22 mouse cellular contexts compared by ENCODE assay signal in genomic region chr10:121543577-121543976, GRCm38 (mm10). TPM values are rescaled to one million over a fixed set of nuclear protein-coding genes. Genes with fewer than 3 reads are reported as not detected.
DNase-seq lines count a peak whose midpoint lies in the region; ATAC-seq and TF ChIP-seq lines count a peak whose summit lies in the region.
"Had no signal": no experiment of that assay in that cellular context is flagged by ENCODE, and none has a peak within 500 bp of the region (broad histone marks: within the 10 kb centered on the region; RNA-seq: fewer than 3 reads in every experiment).

No protein-coding gene starts in this region.

- H3K27me3 ChIP-seq in forebrain, embryonic 11.5 days (ENCODE audit: control insufficient read depth, insufficient read depth, low read length) = no peaks in the 10 kb centered on the region
- no peaks in the 10 kb centered on the region for H3K27me3 ChIP-seq in forebrain, embryonic 13.5 days
- H3K27me3 ChIP-seq in intestine, postnatal 0 days (replicated peaks; ENCODE audit: control insufficient read depth, insufficient read depth, low read length) = no peaks in the 10 kb centered on the region
- H3K27me3 ChIP-seq in intestine, embryonic 15.5 days (replicated peaks) = no peaks in the 10 kb centered on the region
- no peaks in the 10 kb centered on the region for H3K27me3 ChIP-seq in stomach, embryonic 16.5 days (ENCODE audit: control insufficient read depth, insufficient read depth, low read length)
- no peaks in the 10 kb centered on the region for H3K27me3 ChIP-seq in stomach, postnatal 0 days (ENCODE audit: control insufficient read depth, insufficient read depth, low read length)
- H3K27me3 ChIP-seq: embryonic facial prominence, embryonic 13.5 days; embryonic facial prominence, embryonic 15.5 days had no signal

- TF ChIP-seq CTCF in intestine, postnatal 0 days (IDR thresholded peaks at IDR 0.05; ENCODE audit: low read depth) = no peak
- no peak for TF ChIP-seq CTCF in stomach, postnatal 0 days (IDR thresholded peaks at IDR 0.05; ENCODE audit: low read depth)

- peak; percentile 31 for DNase-seq in forebrain, embryonic 11.5 days (ENCODE audit: low spot score)
- no peak for DNase-seq in stomach, postnatal 0 days (ENCODE audit: low spot score)
- DNase-seq in left cerebral cortex, postnatal 10 days (ENCODE audit: extremely low spot score in 1 of 2, low spot score in 2 of 2) = no peak
- DNase-seq: adrenal gland, adult 2 months; adrenal gland, postnatal 10 days; adrenal gland, postnatal 25 days; cerebellum, adult 18-20 months; cerebellum, adult 8-10 months; cerebellum, adult 9-11 months; cerebellum, postnatal 14 days; cerebellum, postnatal 36 days; embryo, embryonic 11 days had no signal

- H3K4me2 ChIP-seq in forebrain, embryonic 11.5 days (ENCODE audit: low read depth, low read length, severe bottlenecking) = no peak overlapping the region
- H3K4me2 ChIP-seq in forebrain, embryonic 13.5 days = no peak overlapping the region
- H3K4me2 ChIP-seq in intestine, postnatal 0 days (replicated peaks; ENCODE audit: low read depth) = no peak overlapping the region
- no peak overlapping the region for H3K4me2 ChIP-seq in intestine, embryonic 15.5 days (replicated peaks)
- no peak overlapping the region for H3K4me2 ChIP-seq in stomach, embryonic 16.5 days (ENCODE audit: low read depth, low read length)
- H3K4me2 ChIP-seq in stomach, postnatal 0 days (replicated peaks; ENCODE audit: low read depth) = no peak overlapping the region
- H3K4me2 ChIP-seq: embryonic facial prominence, embryonic 13.5 days; embryonic facial prominence, embryonic 15.5 days had no signal

- no peaks in the 10 kb centered on the region for H3K4me1 ChIP-seq in forebrain, embryonic 11.5 days (replicated peaks; ENCODE audit: control insufficient read depth, insufficient read depth, low read length)
- H3K4me1 ChIP-seq in forebrain, embryonic 13.5 days = no peaks in the 10 kb centered on the region
- H3K4me1 ChIP-seq in intestine, postnatal 0 days (replicated peaks; ENCODE audit: control insufficient read depth, insufficient read depth, low read length) = no peaks in the 10 kb centered on the region
- no peaks in the 10 kb centered on the region for H3K4me1 ChIP-seq in intestine, embryonic 15.5 days (replicated peaks)
- no peaks in the 10 kb centered on the region for H3K4me1 ChIP-seq in stomach, embryonic 16.5 days (ENCODE audit: control insufficient read depth, insufficient read depth, low read length)
- H3K4me1 ChIP-seq in stomach, postnatal 0 days (replicated peaks; ENCODE audit: control insufficient read depth, insufficient read depth) = no peaks in the 10 kb centered on the region
- H3K4me1 ChIP-seq: embryonic facial prominence, embryonic 13.5 days; embryonic facial prominence, embryonic 15.5 days had no signal

- intact Hi-C loops in left cerebral cortex, postnatal 10 days (cut with DNase I) = no loop called here

- peaks cover 8% of the 10 kb centered on the region; the same call in 1 of the 2 replicates for H3K36me3 ChIP-seq in forebrain, embryonic 11.5 days (ENCODE audit: control insufficient read depth, insufficient read depth, low read length)
- peaks cover 36% of the 10 kb centered on the region for H3K36me3 ChIP-seq in forebrain, embryonic 13.5 days (ENCODE audit: poor library complexity, severe bottlenecking)
- peaks cover 32% of the 10 kb centered on the region for H3K36me3 ChIP-seq in intestine, postnatal 0 days (ENCODE audit: control insufficient read depth, insufficient read depth)
- peaks cover 4% of the 10 kb centered on the region for H3K36me3 ChIP-seq in intestine, embryonic 15.5 days
- H3K36me3 ChIP-seq in stomach, embryonic 16.5 days (ENCODE audit: control insufficient read depth, insufficient read depth, low read length) = peaks cover 7% of the 10 kb centered on the region; the same call in 1 of the 2 replicates
- H3K36me3 ChIP-seq in stomach, postnatal 0 days (ENCODE audit: control insufficient read depth, insufficient read depth, low read length) = peaks cover 6% of the 10 kb centered on the region

- TF ChIP-seq EP300 in stomach, postnatal 0 days (optimal IDR thresholded peaks at IDR 0.05) = no peak

- 95% methylated on average over 6 of the region's 6 CpGs for WGBS in forebrain, embryonic 11.5 days
- WGBS in forebrain, embryonic 13.5 days = 94% methylated on average over 6 of the region's 6 CpGs
- WGBS in intestine, postnatal 0 days = 95% methylated on average over 6 of the region's 6 CpGs
- 93% methylated on average over 6 of the region's 6 CpGs for WGBS in intestine, embryonic 15.5 days
- WGBS in stomach, embryonic 16.5 days = 94% methylated on average over 6 of the region's 6 CpGs
- 90% methylated on average over 6 of the region's 6 CpGs for WGBS in stomach, postnatal 0 days

- H3K9ac ChIP-seq in forebrain, embryonic 11.5 days (ENCODE audit: low read length) = no peak overlapping the region
- H3K9ac ChIP-seq in forebrain, embryonic 13.5 days = no peak overlapping the region
- no peak overlapping the region for H3K9ac ChIP-seq in intestine, postnatal 0 days (ENCODE audit: low read depth, low read length)
- no peak overlapping the region for H3K9ac ChIP-seq in intestine, embryonic 15.5 days
- H3K9ac ChIP-seq in stomach, embryonic 16.5 days (ENCODE audit: low read length) = no peak overlapping the region
- no peak overlapping the region for H3K9ac ChIP-seq in stomach, postnatal 0 days (ENCODE audit: low read length)
- H3K9ac ChIP-seq: embryonic facial prominence, embryonic 13.5 days; embryonic facial prominence, embryonic 15.5 days had no signal

- no peak overlapping the region for H3K27ac ChIP-seq in forebrain, embryonic 11.5 days (ENCODE audit: low read depth, low read length)
- no peak overlapping the region for H3K27ac ChIP-seq in forebrain, embryonic 13.5 days
- H3K27ac ChIP-seq in intestine, postnatal 0 days (ENCODE audit: low read depth, low read length) = no peak overlapping the region
- H3K27ac ChIP-seq in intestine, embryonic 15.5 days = no peak overlapping the region
- H3K27ac ChIP-seq in stomach, embryonic 16.5 days (ENCODE audit: low read length) = no peak overlapping the region
- no peak overlapping the region for H3K27ac ChIP-seq in stomach, postnatal 0 days (replicated peaks)
- H3K27ac ChIP-seq: embryonic facial prominence, embryonic 13.5 days; embryonic facial prominence, embryonic 15.5 days; forebrain, embryonic 10.5 days had no signal

- no peaks in the 10 kb centered on the region for H3K9me3 ChIP-seq in forebrain, embryonic 11.5 days (ENCODE audit: control insufficient read depth, low read length)
- H3K9me3 ChIP-seq in forebrain, embryonic 13.5 days (replicated peaks) = no peaks in the 10 kb centered on the region
- no peaks in the 10 kb centered on the region for H3K9me3 ChIP-seq in intestine, postnatal 0 days (ENCODE audit: control insufficient read depth)
- no peaks in the 10 kb centered on the region for H3K9me3 ChIP-seq in intestine, embryonic 15.5 days
- H3K9me3 ChIP-seq in stomach, embryonic 16.5 days (replicated peaks; ENCODE audit: control insufficient read depth, low read length) = no peaks in the 10 kb centered on the region
- H3K9me3 ChIP-seq in stomach, postnatal 0 days (ENCODE audit: control insufficient read depth, low read length) = no peaks in the 10 kb centered on the region
- H3K9me3 ChIP-seq: embryonic facial prominence, embryonic 13.5 days; embryonic facial prominence, embryonic 15.5 days; forebrain, embryonic 10.5 days had no signal

- ATAC-seq in forebrain, embryonic 11.5 days (replicated peaks; ENCODE audit: low FRiP score) = no peak
- no peak for ATAC-seq in forebrain, embryonic 13.5 days
- 0 out of 2 replicates have a peak, but pooled peaks have one; percentile 38 for ATAC-seq in intestine, postnatal 0 days
- ATAC-seq in intestine, embryonic 15.5 days = no peak
- ATAC-seq in stomach, embryonic 16.5 days (ENCODE audit: insufficient read depth, low FRiP score) = peak; percentile 10; the same call in 1 of the 2 replicates
- ATAC-seq in stomach, postnatal 0 days (ENCODE audit: low FRiP score, low TSS enrichment) = no peak
- ATAC-seq: forebrain, embryonic 14.5 days; forebrain, embryonic 16.5 days had no signal

- no peak overlapping the region for H3K4me3 ChIP-seq in forebrain, embryonic 11.5 days (ENCODE audit: low read depth, low read length)
- no peak overlapping the region for H3K4me3 ChIP-seq in forebrain, embryonic 13.5 days
- no peak overlapping the region for H3K4me3 ChIP-seq in intestine, postnatal 0 days (ENCODE audit: low read depth, low read length)
- no peak overlapping the region for H3K4me3 ChIP-seq in intestine, embryonic 15.5 days (replicated peaks)
- H3K4me3 ChIP-seq in stomach, embryonic 16.5 days (replicated peaks; ENCODE audit: low read length) = no peak overlapping the region
- H3K4me3 ChIP-seq in stomach, postnatal 0 days (ENCODE audit: low read depth, low read length) = no peak overlapping the region
- H3K4me3 ChIP-seq: embryonic facial prominence, embryonic 13.5 days; embryonic facial prominence, embryonic 15.5 days; erythroblast, embryonic 14.5 days; forebrain, embryonic 10.5 days had no signal

RNA-seq across cellular contexts. Expression of gene Tbk1, which starts 43.0 kb away (rescaled TPM):
- polyA plus RNA-seq in forebrain, embryonic 11.5 days (2014; fragmentation: Nextera tagmentation; extraction: Ambion mirVana) = 36.2 and 38.2 TPM in 2 replicates
- polyA plus RNA-seq in forebrain, embryonic 13.5 days (2015; fragmentation: Nextera tagmentation; extraction: Ambion mirVana) = 31.7 and 37.1 TPM in 2 replicates
- polyA plus RNA-seq in intestine, postnatal 0 days (2015; fragmentation: Nextera tagmentation; extraction: Ambion mirVana) = 27.3 and 29.6 TPM in 2 replicates
- polyA plus RNA-seq in intestine, embryonic 15.5 days (2015; fragmentation: Nextera tagmentation; extraction: Ambion mirVana) = 32.9 and 35.1 TPM in 2 replicates
- 34.2 and 36.7 TPM in 2 replicates for polyA plus RNA-seq in stomach, embryonic 16.5 days (2015; fragmentation: Nextera tagmentation; extraction: Ambion mirVana)
- polyA plus RNA-seq in stomach, postnatal 0 days (2015; fragmentation: Nextera tagmentation; extraction: Ambion mirVana) = 16.6 TPM in 2 replicates
- 10 to 100 TPM; 38.2 to 41.2 TPM for total RNA-seq in left cerebral cortex, postnatal 10 days (2021)

Comparison
In these comparisons a context has a peak if more than half of its experiments do, and no peak if none do; other contexts are left out.
1. ATAC-seq: peak in intestine, postnatal 0 days (single experiment) and stomach, embryonic 16.5 days (single experiment); none in forebrain, embryonic 11.5 days (single experiment), forebrain, embryonic 13.5 days (single experiment), intestine, embryonic 15.5 days (single experiment) and stomach, postnatal 0 days (single experiment).